Mouse (Mus musculus): Measurements from ENCODE around the gene Tsc22d1. TPM values are rescaled to one million over a fixed set of nuclear protein-coding genes. Genes with fewer than 3 reads are reported as not detected.
A peak's percentile ranks its signal among the peaks of the same experiment; 100 is the strongest.

Tsc22d1 gene
- total and polyA plus RNA-seq, 2 experiments from 2014 or later, result 170 to 241 TPM

- 21% methylated on average over 4 of the region's 4 CpGs for WGBS
- H3K27me3 ChIP-seq (ENCODE audit: control insufficient read depth, insufficient read depth, low read length), result no peaks in the 10 kb centered on the region
- H3K9ac ChIP-seq (replicated peaks; ENCODE audit: low read depth, low read length), result no peak overlapping the region
- TF ChIP-seq EP300 (IDR thresholded peaks at IDR 0.05; ENCODE audit: low read depth) (no peak), CTCF (IDR thresholded peaks at IDR 0.05; ENCODE audit: low read depth) (no peak)
- H3K36me3 ChIP-seq (replicated peaks; ENCODE audit: control insufficient read depth, insufficient read depth, low read length), result no peaks in the 10 kb centered on the region
- H3K4me3 ChIP-seq (ENCODE audit: low read depth, low read length), result no peak overlapping the region
- H3K9me3 ChIP-seq (replicated peaks; ENCODE audit: control insufficient read depth, low read length), result no peaks in the 10 kb centered on the region
- H3K4me2 ChIP-seq (ENCODE audit: low read depth, low read length), result no peak overlapping the region
- ATAC-seq (ENCODE audit: insufficient read depth, low read depth), result no peak
- H3K4me1 ChIP-seq (ENCODE audit: control insufficient read depth, insufficient read depth), result no peaks in the 10 kb centered on the region; the same call in none of the 2 replicates
- DNase-seq (ENCODE audit: low spot score), result no peak
- no peak overlapping the region for H3K27ac ChIP-seq (ENCODE audit: low read depth)
Measured at GRCm38 (mm10) chr14:76476770-76477169, 62.0 kb downstream of the Tsc22d1 start.

GRCm38 (mm10) chr14:76478076-76478475 lies 63.3 kb downstream of the Tsc22d1 start:
- 75% methylated on average over 2 of the region's 2 CpGs for WGBS
- H3K27me3 ChIP-seq (ENCODE audit: control insufficient read depth, insufficient read depth, low read length), result no peaks in the 10 kb centered on the region
- no peak overlapping the region for H3K9ac ChIP-seq (replicated peaks; ENCODE audit: low read depth, low read length)
- no peak overlapping the region for H3K27ac ChIP-seq (ENCODE audit: low read depth)
- H3K36me3 ChIP-seq (replicated peaks; ENCODE audit: control insufficient read depth, insufficient read depth, low read length), result no peaks in the 10 kb centered on the region
- H3K4me2 ChIP-seq (ENCODE audit: low read depth, low read length), result no peak overlapping the region
- DNase-seq (ENCODE audit: low spot score) (no peak), ATAC-seq (ENCODE audit: insufficient read depth, low read depth) (no peak)
- no peaks in the 10 kb centered on the region for H3K9me3 ChIP-seq (replicated peaks; ENCODE audit: control insufficient read depth, low read length)
- no peak overlapping the region for H3K4me3 ChIP-seq (ENCODE audit: low read depth, low read length)
- no peak for TF ChIP-seq EP300 (IDR thresholded peaks at IDR 0.05; ENCODE audit: low read depth)
- TF ChIP-seq CTCF (IDR thresholded peaks at IDR 0.05; ENCODE audit: low read depth), result no peak
- H3K4me1 ChIP-seq (ENCODE audit: control insufficient read depth, insufficient read depth), result no peaks in the 10 kb centered on the region; the same call in none of the 2 replicates

- WGBS, result 41% methylated on average over 6 of the region's 6 CpGs
- no peaks in the 10 kb centered on the region; the same call in none of the 2 replicates for H3K4me1 ChIP-seq (ENCODE audit: control insufficient read depth, insufficient read depth)
- H3K27ac ChIP-seq (ENCODE audit: low read depth), result no peak overlapping the region
- H3K9ac ChIP-seq (replicated peaks; ENCODE audit: low read depth, low read length), result no peak overlapping the region
- H3K4me2 ChIP-seq (ENCODE audit: low read depth, low read length), result peak overlapping the region; percentile 2; the same call in 1 of the 2 replicates
- no peaks in the 10 kb centered on the region for H3K27me3 ChIP-seq (ENCODE audit: control insufficient read depth, insufficient read depth, low read length)
- TF ChIP-seq EP300 (IDR thresholded peaks at IDR 0.05; ENCODE audit: low read depth) (no peak), CTCF (IDR thresholded peaks at IDR 0.05; ENCODE audit: low read depth) (no peak)
- DNase-seq (ENCODE audit: low spot score) (peak; percentile 31), ATAC-seq (ENCODE audit: insufficient read depth, low read depth) (peak; percentile 45; the same call in 1 of the 2 replicates)
- no peak overlapping the region for H3K4me3 ChIP-seq (ENCODE audit: low read depth, low read length)
- no peaks in the 10 kb centered on the region for H3K36me3 ChIP-seq (replicated peaks; ENCODE audit: control insufficient read depth, insufficient read depth, low read length)
- no peaks in the 10 kb centered on the region for H3K9me3 ChIP-seq (replicated peaks; ENCODE audit: control insufficient read depth, low read length)
Measured at GRCm38 (mm10) chr14:76478616-76479015, 63.9 kb downstream of the Tsc22d1 start.

- ATAC-seq (ENCODE audit: insufficient read depth, low read depth) (0 out of 2 replicates have a peak, but pooled peaks have one; percentile 44), DNase-seq (ENCODE audit: low spot score) (peak; percentile 53)
- Histone ChIP-seq H3K4me2 (ENCODE audit: low read depth, low read length) (peak overlapping the region; percentile 50), H3K9ac (replicated peaks; ENCODE audit: low read depth, low read length) (no peak overlapping the region), H3K4me1 (ENCODE audit: control insufficient read depth, insufficient read depth) (no peaks in the 10 kb centered on the region; the same call in none of the 2 replicates), H3K36me3 (replicated peaks; ENCODE audit: control insufficient read depth, insufficient read depth, low read length) (no peaks in the 10 kb centered on the region), H3K9me3 (replicated peaks; ENCODE audit: control insufficient read depth, low read length) (no peaks in the 10 kb centered on the region), H3K4me3 (ENCODE audit: low read depth, low read length) (no peak overlapping the region), H3K27ac (ENCODE audit: low read depth) (no peak overlapping the region), H3K27me3 (ENCODE audit: control insufficient read depth, insufficient read depth, low read length) (no peaks in the 10 kb centered on the region)
- TF ChIP-seq CTCF (IDR thresholded peaks at IDR 0.05; ENCODE audit: low read depth), result peak; percentile 78
- TF ChIP-seq EP300 (IDR thresholded peaks at IDR 0.05; ENCODE audit: low read depth), result no peak
- 17% methylated on average over 6 of the region's 6 CpGs for WGBS
Measured at GRCm38 (mm10) chr14:76479867-76480266, 65.1 kb downstream of the Tsc22d1 start.

GRCm38 (mm10) chr14:76480507-76480906 lies 65.7 kb downstream of the Tsc22d1 start:
- Histone ChIP-seq H3K4me2 (ENCODE audit: low read depth, low read length) (no peak overlapping the region), H3K4me3 (ENCODE audit: low read depth, low read length) (no peak overlapping the region), H3K36me3 (replicated peaks; ENCODE audit: control insufficient read depth, insufficient read depth, low read length) (no peaks in the 10 kb centered on the region), H3K9me3 (replicated peaks; ENCODE audit: control insufficient read depth, low read length) (no peaks in the 10 kb centered on the region), H3K4me1 (ENCODE audit: control insufficient read depth, insufficient read depth) (no peaks in the 10 kb centered on the region; the same call in none of the 2 replicates), H3K27ac (ENCODE audit: low read depth) (no peak overlapping the region), H3K9ac (replicated peaks; ENCODE audit: low read depth, low read length) (no peak overlapping the region), H3K27me3 (ENCODE audit: control insufficient read depth, insufficient read depth, low read length) (no peaks in the 10 kb centered on the region)
- ATAC-seq (ENCODE audit: insufficient read depth, low read depth), result no peak
- TF ChIP-seq EP300 (IDR thresholded peaks at IDR 0.05; ENCODE audit: low read depth) (no peak), CTCF (IDR thresholded peaks at IDR 0.05; ENCODE audit: low read depth) (no peak)
- WGBS, result 91% methylated on average over 11 of the region's 11 CpGs
- no peak for DNase-seq (ENCODE audit: low spot score)

DNA sequence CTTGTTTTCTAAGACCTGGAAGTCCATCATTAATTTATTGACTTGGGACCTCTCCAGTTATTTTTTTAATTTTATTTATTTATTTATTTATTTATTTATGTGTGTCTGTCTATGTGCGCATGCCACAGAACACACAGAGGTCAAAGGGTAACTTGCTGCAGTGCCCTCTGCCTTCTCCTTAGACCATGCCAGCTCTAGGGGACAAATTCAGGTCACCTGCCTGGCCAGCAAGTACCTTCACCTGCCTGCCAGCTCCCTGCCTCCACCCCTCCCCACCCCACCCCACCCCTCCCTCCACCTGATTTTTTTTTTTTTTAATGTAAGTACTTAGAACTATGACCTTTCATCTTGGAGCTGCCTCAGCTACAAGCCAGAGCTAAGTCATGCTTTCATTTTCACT lies 68.9 kb downstream of the Tsc22d1 start:
- H3K4me2 ChIP-seq (ENCODE audit: low read depth, low read length), result no peak overlapping the region
- 93% methylated on average over 1 of the region's 1 CpGs for WGBS
- no peaks in the 10 kb centered on the region for H3K9me3 ChIP-seq (replicated peaks; ENCODE audit: control insufficient read depth, low read length)
- no peaks in the 10 kb centered on the region for H3K27me3 ChIP-seq (ENCODE audit: control insufficient read depth, insufficient read depth, low read length)
- H3K4me1 ChIP-seq (ENCODE audit: control insufficient read depth, insufficient read depth), result no peaks in the 10 kb centered on the region; the same call in 1 of the 2 replicates
- H3K4me3 ChIP-seq (ENCODE audit: low read depth, low read length), result no peak overlapping the region
- TF ChIP-seq EP300 (IDR thresholded peaks at IDR 0.05; ENCODE audit: low read depth) (no peak), CTCF (IDR thresholded peaks at IDR 0.05; ENCODE audit: low read depth) (no peak)
- H3K36me3 ChIP-seq (replicated peaks; ENCODE audit: control insufficient read depth, insufficient read depth, low read length), result no peaks in the 10 kb centered on the region
- DNase-seq (ENCODE audit: low spot score) (no peak), ATAC-seq (ENCODE audit: insufficient read depth, low read depth) (no peak)
- H3K9ac ChIP-seq (replicated peaks; ENCODE audit: low read depth, low read length), result no peak overlapping the region
- no peak overlapping the region for H3K27ac ChIP-seq (ENCODE audit: low read depth)
